Mouse (Mus musculus) lung, postnatal 4 days (tissue): ENCODE results near the gene Srpk1.

Experiments
- DNase-seq, 2 experiments: peaks; one replicate each; pipeline ENCODE4 v3.0.0; 2021

Srpk1 gene

GRCm38 (mm10) chr17:28553040-28553793 lies 69.3 kb downstream of the Srpk1 start:
- peak; percentile 76 to 87 for DNase-seq

GRCm38 (mm10) chr17:28549111-28549510 lies 73.4 kb downstream of the Srpk1 start, which contains the start of gene Clpsl2:
Gene Clpsl2 (plus strand): TSS chr17:28549411.
- no peak for DNase-seq

GRCm38 (mm10) chr17:28548550-28548949 lies 74.0 kb downstream of the Srpk1 start:
- DNase-seq, result no peak

- peak in 1 of 2 experiments; percentile 19 for DNase-seq
Measured at GRCm38 (mm10) chr17:28546925-28547324, 75.6 kb downstream of the Srpk1 start.

GRCm38 (mm10) chr17:28537881-28538280 lies 84.6 kb downstream of the Srpk1 start:
- DNase-seq, result no peak
